Mouse (Mus musculus) ES-Bruce4 (cell line): ENCODE measurements at regions not wholly inside any gene's neighbourhood (a gene's known extent, or its start where the extent isn't known, plus 50 kb on each side); places are given as distances from the start of the nearest gene placed in this dataset.

ENCODE experiments used
- H3K27ac ChIP-seq: 2 replicates; pipeline ENCODE4 v1.5.1; 2012; ENCODE audit warnings: low read length, inconsistent platforms; ENCODE audit not compliant: insufficient read depth
- H3K27me3 ChIP-seq: 2 replicates; pipeline ENCODE4 v1.6.1; 2012; ENCODE audit warnings: mild to moderate bottlenecking, low read length, inconsistent platforms; ENCODE audit not compliant: control insufficient read depth, poor library complexity, insufficient read depth, severe bottlenecking
- H3K36me3 ChIP-seq: 2 replicates; pipeline ENCODE4 v1.6.1; 2012; ENCODE audit warnings: inconsistent platforms, mild to moderate bottlenecking, low read length, moderate library complexity; ENCODE audit not compliant: control insufficient read depth, poor library complexity, insufficient read depth, severe bottlenecking
- H3K4me1 ChIP-seq: one replicate; pipeline ENCODE4 v1.8.1; 2011; ENCODE audit warnings: low read length; ENCODE audit not compliant: control insufficient read depth, insufficient read depth
- H3K4me3 ChIP-seq: 2 replicates; pipeline ENCODE4 v1.5.1; 2011; ENCODE audit warnings: low read depth, mild to moderate bottlenecking, low read length
- H3K9ac ChIP-seq: 2 replicates; pipeline ENCODE4 v1.6.1; 2012; ENCODE audit warnings: low read depth, mild to moderate bottlenecking, inconsistent platforms; ENCODE audit not compliant: poor library complexity, severe bottlenecking
- H3K9me3 ChIP-seq: replicated peaks from 2 replicates; pipeline ENCODE4 v1.6.1; 2012; ENCODE audit warnings: mild to moderate bottlenecking, low read length, inconsistent platforms; ENCODE audit not compliant: control insufficient read depth, poor library complexity, insufficient read depth, severe bottlenecking
- CTCF ChIP-seq: IDR thresholded peaks from one replicate; pipeline ENCODE4 v1.8.1; 2011; ENCODE audit warnings: low read depth, low read length
- EP300 ChIP-seq: IDR thresholded peaks from 2 replicates; pipeline ENCODE4 v1.6.1; 2011; ENCODE audit warnings: low read depth, low read length; ENCODE audit not compliant: insufficient read depth
- POLR2A ChIP-seq: IDR thresholded peaks from one replicate; pipeline ENCODE4 v1.8.1; 2011; ENCODE audit warnings: low read length; ENCODE audit not compliant: insufficient read depth

- TF ChIP-seq POLR2A (no peak), EP300 (no peak), CTCF (no peak)
- Histone ChIP-seq H3K36me3 (no peaks in the 10 kb centered on the region), H3K27me3 (no peaks in the 10 kb centered on the region), H3K4me1 (no peaks in the 10 kb centered on the region), H3K27ac (no peak overlapping the region), H3K9ac (no peak overlapping the region), H3K4me3 (no peak overlapping the region), H3K9me3 (no peaks in the 10 kb centered on the region)
Observed at GRCm38 (mm10) chr14:58985838-58986237, 156.9 kb downstream of the 1700129C05Rik start.

DNA sequence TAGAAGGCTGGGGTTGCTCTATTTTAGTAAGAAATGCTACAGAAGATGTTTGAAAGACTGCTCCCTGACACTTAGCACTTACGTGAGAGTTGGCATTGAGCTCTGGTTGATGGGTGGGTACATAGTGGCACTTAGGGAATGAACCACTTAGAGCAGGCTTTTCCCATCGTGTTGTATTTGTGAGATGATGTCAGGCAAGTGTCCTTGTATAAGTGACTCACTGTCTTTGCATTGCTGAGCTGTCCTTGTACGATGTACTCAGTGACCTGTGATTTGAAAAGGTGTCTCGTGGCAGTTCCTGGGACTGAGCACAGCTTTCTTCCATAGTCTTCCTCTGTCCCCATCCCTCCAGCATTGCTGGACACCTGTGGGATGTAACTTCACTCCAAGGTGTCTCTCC lies 165.9 kb downstream of the 1700129C05Rik start:
- Histone ChIP-seq H3K27me3 (no peaks in the 10 kb centered on the region), H3K9me3 (no peaks in the 10 kb centered on the region), H3K4me3 (no peak overlapping the region), H3K9ac (no peak overlapping the region), H3K27ac (no peak overlapping the region), H3K4me1 (no peaks in the 10 kb centered on the region), H3K36me3 (no peaks in the 10 kb centered on the region)
- no peak for TF ChIP-seq POLR2A
- no peak for TF ChIP-seq EP300
- TF ChIP-seq CTCF: no peak

GRCm38 (mm10) chr14:58969248-58969647 lies 173.4 kb downstream of the 1700129C05Rik start:
- Histone ChIP-seq H3K36me3 (no peaks in the 10 kb centered on the region), H3K4me3 (no peak overlapping the region), H3K27me3 (no peaks in the 10 kb centered on the region), H3K4me1 (no peaks in the 10 kb centered on the region), H3K9ac (no peak overlapping the region), H3K9me3 (no peaks in the 10 kb centered on the region), H3K27ac (no peak overlapping the region)
- no peak for TF ChIP-seq CTCF
- TF ChIP-seq EP300: no peak
- no peak for TF ChIP-seq POLR2A

DNA sequence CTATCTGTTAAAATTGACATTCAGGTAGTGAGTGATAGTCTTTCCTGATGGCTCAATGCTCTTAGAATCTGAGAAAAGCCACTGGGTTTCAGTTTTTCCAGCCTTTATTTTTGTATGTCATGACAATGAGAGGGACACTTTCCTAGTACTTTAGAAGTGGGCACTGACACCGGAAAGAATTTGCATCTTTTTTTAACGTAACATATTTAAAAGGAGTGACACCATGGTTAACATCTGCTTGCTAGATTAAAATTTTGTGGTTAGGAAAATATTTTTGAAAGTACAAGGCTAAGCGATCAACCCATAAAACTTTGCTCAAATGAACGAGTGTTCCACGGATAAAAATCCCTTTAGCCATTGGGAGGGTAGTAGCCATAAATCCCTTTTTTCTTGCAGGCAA lies 174.7 kb downstream of the 1700129C05Rik start:
- H3K27me3 ChIP-seq: no peaks in the 10 kb centered on the region
- H3K9me3 ChIP-seq: no peaks in the 10 kb centered on the region
- no peaks in the 10 kb centered on the region for H3K4me1 ChIP-seq
- TF ChIP-seq CTCF: no peak
- TF ChIP-seq POLR2A: no peak
- no peak for TF ChIP-seq EP300
- H3K9ac ChIP-seq: no peak overlapping the region
- H3K27ac ChIP-seq: no peak overlapping the region
- no peak overlapping the region for H3K4me3 ChIP-seq
- H3K36me3 ChIP-seq: no peaks in the 10 kb centered on the region

DNA sequence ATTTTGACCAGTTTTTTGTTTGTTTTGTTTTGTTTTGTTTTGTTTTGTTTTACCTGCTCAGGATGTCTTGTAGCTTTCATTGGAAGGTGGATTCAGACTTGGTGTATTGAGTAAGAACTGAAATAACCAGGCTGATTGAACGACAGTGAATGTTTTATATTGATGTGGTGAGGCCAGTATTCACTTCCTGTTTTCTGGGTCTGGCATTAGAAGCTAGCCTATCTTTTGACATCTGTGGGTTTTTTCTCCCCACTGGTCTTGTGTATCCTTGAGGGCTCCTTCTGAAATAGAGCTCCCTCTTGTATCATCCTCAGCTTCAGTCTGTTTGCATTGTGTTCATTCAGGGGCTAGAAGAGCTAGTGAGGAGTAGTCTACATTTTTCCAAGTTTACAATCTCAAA lies 175.5 kb downstream of the 1700129C05Rik start:
- no peaks in the 10 kb centered on the region for H3K36me3 ChIP-seq
- no peak overlapping the region for H3K9ac ChIP-seq
- H3K4me1 ChIP-seq: no peaks in the 10 kb centered on the region
- no peak overlapping the region for H3K4me3 ChIP-seq
- no peak overlapping the region for H3K27ac ChIP-seq
- TF ChIP-seq POLR2A: no peak
- TF ChIP-seq CTCF: no peak
- TF ChIP-seq EP300: no peak
- no peaks in the 10 kb centered on the region for H3K27me3 ChIP-seq
- no peaks in the 10 kb centered on the region for H3K9me3 ChIP-seq

- Histone ChIP-seq H3K9me3 (no peaks in the 10 kb centered on the region), H3K27me3 (no peaks in the 10 kb centered on the region), H3K4me1 (no peaks in the 10 kb centered on the region), H3K4me3 (no peak overlapping the region), H3K27ac (no peak overlapping the region), H3K36me3 (no peaks in the 10 kb centered on the region), H3K9ac (no peak overlapping the region)
- TF ChIP-seq POLR2A: no peak
- no peak for TF ChIP-seq EP300
- TF ChIP-seq CTCF: no peak
Observed at GRCm38 (mm10) chr14:58944958-58945357, 197.7 kb downstream of the 1700129C05Rik start.
